Mouse (Mus musculus) gastrocnemius, postnatal 25 days (tissue): ENCODE measurements around the gene Smc3. TPM values are rescaled to one million over a fixed set of nuclear protein-coding genes. Genes with fewer than 3 reads are reported as not detected.

Experiments
- DNase-seq: peaks from one replicate; pipeline ENCODE4 v3.0.0; 2022
- long read RNA-seq, 2 experiments: library from polyadenylated mRNA; stranded (forward); transcript quantifications; one replicate each; pipeline ENCODE4 v2.0.0; 2021
- total RNA-seq, 2 experiments: library from RNA; stranded (reverse); gene quantifications; 1 replicate in 1 of 2; 2 replicates in 1 of 2; pipeline ENCODE4 v1.2.3; 2021

Gene Smc3
- total RNA-seq: 10 to 100 TPM; 13.9 to 16.0 TPM
- long read RNA-seq, experiment 1, full-length matches to known transcripts: 2 of 4 reads
- long read RNA-seq, experiment 1, partial matches to known transcripts: 2 of 4 reads
- long read RNA-seq, experiment 1, other reads (novel, unspliced or antisense): 0 of 4 reads
- long read RNA-seq, experiment 2, full-length matches to known transcripts: 5 of 8 reads
- long read RNA-seq, experiment 2, partial matches to known transcripts: 3 of 8 reads
- long read RNA-seq, experiment 2, other reads (novel, unspliced or antisense): 0 of 8 reads

- DNase-seq: peak; percentile 98
These were observed at the start of gene Smc3 for GRCm38 (mm10) chr19:53599757-53600539. Smc3 (plus strand) TSS chr19:53600398.

GRCm38 (mm10) chr19:53550972-53551371, 49.2 kb upstream of the Smc3 start:
- DNase-seq: no peak

- no peak for DNase-seq
These were observed 47.9 kb upstream of the Smc3 start for GRCm38 (mm10) chr19:53552216-53552786.

GRCm38 (mm10) chr19:53552795-53553194, 47.4 kb upstream of the Smc3 start:
- no peak for DNase-seq

GRCm38 (mm10) chr19:53554402-53554801, 45.8 kb upstream of the Smc3 start:
- DNase-seq: no peak

- no peak for DNase-seq
These were observed 45.1 kb upstream of the Smc3 start for GRCm38 (mm10) chr19:53554981-53555616.

GRCm38 (mm10) chr19:53556841-53557240, 43.4 kb upstream of the Smc3 start:
- no peak for DNase-seq

GRCm38 (mm10) chr19:53557267-53557936, 42.8 kb upstream of the Smc3 start:
- DNase-seq: no peak

GRCm38 (mm10) chr19:53560436-53560835, 39.8 kb upstream of the Smc3 start:
- DNase-seq: no peak

- DNase-seq: no peak
These were observed 36.0 kb upstream of the Smc3 start for GRCm38 (mm10) chr19:53564174-53564573.

- no peak for DNase-seq
These were observed 34.5 kb upstream of the Smc3 start for GRCm38 (mm10) chr19:53565565-53566277.

GRCm38 (mm10) chr19:53567864-53568263, 32.3 kb upstream of the Smc3 start:
- DNase-seq: no peak

GRCm38 (mm10) chr19:53568553-53568952, 31.6 kb upstream of the Smc3 start:
- DNase-seq: no peak

GRCm38 (mm10) chr19:53571056-53571455, 29.1 kb upstream of the Smc3 start:
- no peak for DNase-seq

- DNase-seq: no peak
These were observed 28.4 kb upstream of the Smc3 start for GRCm38 (mm10) chr19:53571501-53572428.

- no peak for DNase-seq
These were observed 27.6 kb upstream of the Smc3 start for GRCm38 (mm10) chr19:53572607-53573006.

GRCm38 (mm10) chr19:53573151-53573550, 27.0 kb upstream of the Smc3 start:
- DNase-seq: no peak

- DNase-seq: no peak
These were observed 26.1 kb upstream of the Smc3 start for GRCm38 (mm10) chr19:53574131-53574530.

- no peak for DNase-seq
These were observed 25.7 kb upstream of the Smc3 start for GRCm38 (mm10) chr19:53574546-53574945.

GRCm38 (mm10) chr19:53575296-53576010, 24.7 kb upstream of the Smc3 start:
- DNase-seq: no peak
